Mouse (Mus musculus) central nervous system, embryonic 18 days (tissue): ENCODE data around the gene Polg2. TPM values are rescaled to one million over a fixed set of nuclear protein-coding genes. Genes with fewer than 3 reads are reported as not detected.

ENCODE experiments used
- polyA plus RNA-seq: library from polyadenylated mRNA; depleted of rRNA; stranded (reverse); fragments of >200 nt; gene quantifications from 2 replicates; pipeline ENCODE4 v1.2.3, GENCODE M21; 2012; rRNA removed

Polg2 gene
- polyA plus RNA-seq: 10.6 TPM in 2 replicates

GRCm38 (mm10) chr11:106779388-106780088, at the start of gene Polg2:
Polg2 (minus strand) TSS chr11:106779537.

GRCm38 (mm10) chr11:106788775-106789459, 9.6 kb upstream of the Polg2 start, which contains the start of the genes Ddx5 and Cep95:
Ddx5 (minus strand) TSS chr11:106789185.
Cep95 (plus strand) TSS chr11:106789252.

GRCm38 (mm10) chr11:106751039-106752018, 28.0 kb downstream of the Polg2 start, which contains the start of gene Milr1:
Milr1 (plus strand) TSS chr11:106751226.

GRCm38 (mm10) chr11:106750121-106750751, 29.1 kb downstream of the Polg2 start, which contains the start of gene Pecam1:
Pecam1 (minus strand) TSS chr11:106750628.

Other genes starting within 250 kb of the Polg2 start
- 35.7 and 36.3 TPM in 2 replicates for gene Tex2, start 166.1 kb downstream of the Polg2 start, polyA plus RNA-seq
- gene Pecam1, start 28.9 kb downstream of the Polg2 start, polyA plus RNA-seq: 14.7 and 17.4 TPM in 2 replicates
- 0.41 and 0.56 TPM in 2 replicates for gene Milr1, start 28.3 kb downstream of the Polg2 start, polyA plus RNA-seq
- gene Ddx5, start 9.6 kb upstream of the Polg2 start, polyA plus RNA-seq: 481 and 520 TPM in 2 replicates
- 22.0 and 23.0 TPM in 2 replicates for gene Cep95, start 9.7 kb upstream of the Polg2 start, polyA plus RNA-seq
- gene Smurf2, start 141.2 kb upstream of the Polg2 start, polyA plus RNA-seq: 19.3 and 21.7 TPM in 2 replicates
- 92.4 and 102 TPM in 2 replicates for gene Kpna2, start 220.0 kb upstream of the Polg2 start, polyA plus RNA-seq
- gene 1810010H24Rik, start 246.1 kb upstream of the Polg2 start, polyA plus RNA-seq: 5.3 and 5.5 TPM in 2 replicates